Mouse (Mus musculus) naive thymus-derived CD4-positive, alpha-beta T cell, adult 5 months (primary cell): ENCODE data around the gene Lpcat4. TPM values are rescaled to one million over a fixed set of nuclear protein-coding genes. Genes with fewer than 3 reads are reported as not detected.

Experiments used
- polyA plus RNA-seq: library from polyadenylated mRNA; unstranded; fragments of 100-300 nt; shearing (Covaris generic); gene quantifications from one replicate; pipeline ENCODE4 v1.2.1, GENCODE M21; 2017

Gene Lpcat4
- 86.2 TPM for polyA plus RNA-seq

GRCm38 (mm10) chr2:112239212-112239934 lies at the start of gene Lpcat4:
Lpcat4 (plus strand) TSS chr2:112239468.

GRCm38 (mm10) chr2:112259241-112259962 lies 20.1 kb downstream of the Lpcat4 start, which contains the start of gene Nutm1:
Nutm1 (minus strand) TSS chr2:112259291.

GRCm38 (mm10) chr2:112261748-112262653 lies 22.7 kb downstream of the Lpcat4 start, which contains the start of gene Nop10:
Nop10 (plus strand) TSS chr2:112261926.

GRCm38 (mm10) chr2:112265448-112266241 lies 26.4 kb downstream of the Lpcat4 start, which contains the start of gene Slc12a6:
Slc12a6 (plus strand) TSS chr2:112265825.

GRCm38 (mm10) chr2:112266242-112266592 lies 26.9 kb downstream of the Lpcat4 start, which contains the start of gene Gm21985:
Gm21985 (plus strand) TSS chr2:112266314.

Other genes with a start within 250 kb of the Lpcat4 start
- gene Olfr1309, start 249.2 kb upstream of the Lpcat4 start, polyA plus RNA-seq = not detected
- gene Olfr1310, start 226.8 kb upstream of the Lpcat4 start, polyA plus RNA-seq = not detected
- not detected for gene Olfr1311, start 215.1 kb upstream of the Lpcat4 start, polyA plus RNA-seq
- gene Olfr1312, start 189.2 kb upstream of the Lpcat4 start, polyA plus RNA-seq = 0.11 TPM
- not detected for gene Olfr1313, start 161.6 kb upstream of the Lpcat4 start, polyA plus RNA-seq
- not detected for gene Olfr1314, start 142.7 kb upstream of the Lpcat4 start, polyA plus RNA-seq
- gene Olfr1315-ps1, start 124.0 kb upstream of the Lpcat4 start, polyA plus RNA-seq = not detected
- gene Olfr1316, start 104.5 kb upstream of the Lpcat4 start, polyA plus RNA-seq = not detected
- not detected for gene Olfr1317, start 99.1 kb upstream of the Lpcat4 start, polyA plus RNA-seq
- not detected for gene Olfr1318, start 85.3 kb upstream of the Lpcat4 start, polyA plus RNA-seq
- not detected for gene Nutm1, start 19.8 kb downstream of the Lpcat4 start, polyA plus RNA-seq
- gene Nop10, start 22.5 kb downstream of the Lpcat4 start, polyA plus RNA-seq = 155 TPM
- gene Slc12a6, start 26.4 kb downstream of the Lpcat4 start, polyA plus RNA-seq = 51.9 TPM
- not detected for gene Gm21985, start 26.8 kb downstream of the Lpcat4 start, polyA plus RNA-seq
- gene Emc4, start 128.6 kb downstream of the Lpcat4 start, polyA plus RNA-seq = 62.4 TPM
- 25.4 TPM for gene Katnbl1, start 139.7 kb downstream of the Lpcat4 start, polyA plus RNA-seq
- 17.2 TPM for gene Emc7, start 215.5 kb downstream of the Lpcat4 start, polyA plus RNA-seq
- gene Chrm5, start 241.3 kb downstream of the Lpcat4 start, polyA plus RNA-seq = not detected